Mouse (Mus musculus) CH12.LX (cell line): Measurements from ENCODE around the gene Rbbp8nl. TPM values are rescaled to one million over a fixed set of nuclear protein-coding genes. Genes with fewer than 3 reads are reported as not detected.
A peak's percentile ranks its signal among the peaks of the same experiment; 100 is the strongest.

Experiments used
- DNase-seq: peaks from one replicate; pipeline ENCODE4 v3.0.0-alpha.2; 2013; ENCODE audit errors: extremely low read depth
- H3K27ac ChIP-seq: 2 replicates; pipeline ENCODE4 v1.5.1; 2012; ENCODE audit warnings: low read depth, mild to moderate bottlenecking, control low read depth, moderate library complexity; ENCODE audit not compliant: insufficient read depth
- H3K27me3 ChIP-seq: replicated peaks from 2 replicates; pipeline ENCODE3; 2012; ENCODE audit warnings: inconsistent platforms
- H3K36me3 ChIP-seq, 2 experiments: replicated peaks in 1 of 2; 2 replicates each; pipeline versions ENCODE3 to v1.6.1; 2012; ENCODE audit warnings: inconsistent platforms in 1 of 2, low read length in 1 of 2, mild to moderate bottlenecking in 1 of 2, mixed read lengths in 1 of 2, moderate library complexity in 1 of 2; ENCODE audit not compliant: control insufficient read depth in 1 of 2, insufficient read depth in 1 of 2
- H3K4me1 ChIP-seq, 2 experiments: 2 replicates each; pipeline ENCODE4 v1.6.1; 2012; ENCODE audit warnings: inconsistent platforms in 1 of 2, moderate library complexity in 1 of 2; ENCODE audit not compliant: insufficient read depth in 2 of 2, control insufficient read depth in 1 of 2
- H3K4me2 ChIP-seq: 2 replicates; pipeline ENCODE4 v1.6.1; 2012; ENCODE audit warnings: low read depth, mild to moderate bottlenecking, control low read depth; ENCODE audit not compliant: poor library complexity, insufficient read depth, severe bottlenecking
- H3K4me3 ChIP-seq, 3 experiments: fragments of 150-350 bp in 1 of 3; sonication (generic) in 1 of 3; replicated peaks in 1 of 3; 2 replicates each; pipeline versions ENCODE3 to v1.5.1; 2011 to 2012; ENCODE audit warnings: low read depth in 2 of 3, low read length in 2 of 3, mild to moderate bottlenecking in 2 of 3, moderate library complexity in 2 of 3, control low read depth in 1 of 3, improper control_type of control experiment in 1 of 3, inconsistent platforms in 1 of 3, mixed read lengths in 1 of 3; ENCODE audit not compliant: poor library complexity in 1 of 3
- H3K79me2 ChIP-seq: replicated peaks from 2 replicates; pipeline ENCODE4 v1.6.1; 2012; ENCODE audit warnings: mild to moderate bottlenecking, moderate library complexity; ENCODE audit not compliant: control insufficient read depth, poor library complexity, insufficient read depth, severe bottlenecking; ENCODE audit errors: extremely low read depth
- H3K9ac ChIP-seq: 2 replicates; pipeline ENCODE4 v1.6.1; 2012; ENCODE audit warnings: low read depth, mild to moderate bottlenecking, control low read depth, moderate library complexity; ENCODE audit not compliant: insufficient read depth
- H3K9me3 ChIP-seq: replicated peaks from 2 replicates; pipeline ENCODE3; 2012; ENCODE audit warnings: low read length, inconsistent platforms, mixed read lengths
- BHLHE40 ChIP-seq: IDR thresholded peaks from 2 replicates; pipeline ENCODE4 v1.6.1; 2011; ENCODE audit warnings: mild to moderate bottlenecking, low read depth, low read length, improper control_type of control experiment
- CTCF ChIP-seq, 2 experiments: IDR thresholded peaks in 1 of 2; conservative IDR thresholded peaks in 1 of 2; 2 replicates each; pipeline ENCODE4 v1.5.1; 2011 to 2012; ENCODE audit warnings: low read depth in 2 of 2, low read length in 2 of 2, improper control_type of control experiment in 1 of 2, inconsistent platforms in 1 of 2, mild to moderate bottlenecking in 1 of 2, moderate library complexity in 1 of 2
- E2F4 ChIP-seq: IDR thresholded peaks from 2 replicates; pipeline ENCODE4 v1.6.1; 2011; ENCODE audit warnings: low read depth, low read length, improper control_type of control experiment; ENCODE audit not compliant: insufficient replicate concordance
- ELF1 ChIP-seq: IDR thresholded peaks from 2 replicates; pipeline ENCODE4 v1.6.1; 2014; ENCODE audit warnings: low read depth, mild to moderate bottlenecking, inconsistent platforms, low read length, improper control_type of control experiment
- EP300 ChIP-seq: IDR thresholded peaks from 2 replicates; pipeline ENCODE4 v1.6.1; 2011; ENCODE audit warnings: low read length, improper control_type of control experiment
- ETS1 ChIP-seq: conservative IDR thresholded peaks from 2 replicates; pipeline ENCODE4 v1.6.1; 2012; ENCODE audit warnings: low read depth, mild to moderate bottlenecking, inconsistent platforms, low read length, improper control_type of control experiment, moderate library complexity
- GABPA ChIP-seq: IDR thresholded peaks from 2 replicates; pipeline ENCODE4 v1.6.1; 2012; ENCODE audit warnings: low read depth, low read length, improper control_type of control experiment, inconsistent platforms; ENCODE audit not compliant: insufficient replicate concordance
- HCFC1 ChIP-seq: IDR thresholded peaks from 2 replicates; pipeline ENCODE4 v1.6.1; 2012; ENCODE audit warnings: low read depth, mild to moderate bottlenecking, inconsistent platforms, low read length, improper control_type of control experiment
- IRF4 ChIP-seq: IDR thresholded peaks from 2 replicates; pipeline ENCODE4 v1.6.1; 2014; ENCODE audit warnings: low read depth, mild to moderate bottlenecking, inconsistent platforms, low read length, improper control_type of control experiment
- JUN ChIP-seq: IDR thresholded peaks from 2 replicates; pipeline ENCODE4 v1.6.1; 2011; ENCODE audit warnings: low read depth, mild to moderate bottlenecking, low read length, improper control_type of control experiment, moderate library complexity; ENCODE audit not compliant: insufficient read depth
- JUND ChIP-seq: conservative IDR thresholded peaks from 2 replicates; pipeline ENCODE4 v1.6.1; 2011; ENCODE audit warnings: low read depth, low read length, improper control_type of control experiment
- KAT2A ChIP-seq: IDR thresholded peaks from 2 replicates; pipeline ENCODE4 v1.6.1; 2012; ENCODE audit warnings: low read length, improper control_type of control experiment, inconsistent platforms; ENCODE audit not compliant: insufficient replicate concordance
- MAFK ChIP-seq: IDR thresholded peaks from 2 replicates; pipeline ENCODE4 v1.6.1; 2011; ENCODE audit warnings: low read length, improper control_type of control experiment; ENCODE audit not compliant: insufficient replicate concordance
- MAX ChIP-seq: IDR thresholded peaks from 2 replicates; pipeline ENCODE4 v1.6.1; 2011; ENCODE audit warnings: low read length, improper control_type of control experiment
- MAZ ChIP-seq: IDR thresholded peaks from 2 replicates; pipeline ENCODE4 v1.6.1; 2012; ENCODE audit warnings: low read depth, mild to moderate bottlenecking, inconsistent platforms, low read length, improper control_type of control experiment, moderate library complexity
- MEF2A ChIP-seq: IDR thresholded peaks from 2 replicates; pipeline ENCODE4 v1.6.1; 2014; ENCODE audit warnings: low read depth, mild to moderate bottlenecking, inconsistent platforms, low read length, improper control_type of control experiment, borderline replicate concordance
- MXI1 ChIP-seq: IDR thresholded peaks from 2 replicates; pipeline ENCODE4 v1.6.1; 2011; ENCODE audit warnings: mild to moderate bottlenecking, low read depth, low read length, improper control_type of control experiment
- MYC ChIP-seq: IDR thresholded peaks from 2 replicates; pipeline ENCODE4 v1.6.1; 2011; ENCODE audit warnings: low read depth, mild to moderate bottlenecking, improper control_type of control experiment, low read length
- NELFE ChIP-seq: IDR thresholded peaks from 2 replicates; pipeline ENCODE4 v1.6.1; 2011; ENCODE audit warnings: low read depth, low read length, improper control_type of control experiment
- PAX5 ChIP-seq: IDR thresholded peaks from 2 replicates; pipeline ENCODE4 v1.6.1; 2012; ENCODE audit warnings: low read length, inconsistent platforms, mixed read lengths
- POLR2A ChIP-seq: IDR thresholded peaks from 2 replicates; pipeline ENCODE4 v1.6.1; 2011; ENCODE audit warnings: low read depth, mild to moderate bottlenecking, improper control_type of control experiment, low read length
- POLR2AphosphoS2 ChIP-seq: IDR thresholded peaks from 2 replicates; pipeline ENCODE4 v1.6.1; 2011; ENCODE audit warnings: low read depth, low read length, improper control_type of control experiment
- RAD21 ChIP-seq: IDR thresholded peaks from 2 replicates; pipeline ENCODE4 v1.6.1; 2011; ENCODE audit warnings: low read depth, mild to moderate bottlenecking, low read length, improper control_type of control experiment, moderate library complexity
- SMC3 ChIP-seq: IDR thresholded peaks from 2 replicates; pipeline ENCODE4 v1.6.1; 2011; ENCODE audit warnings: low read depth, low read length, improper control_type of control experiment
- TBP ChIP-seq: conservative IDR thresholded peaks from 2 replicates; pipeline ENCODE4 v1.6.1; 2011; ENCODE audit warnings: low read depth, low read length, improper control_type of control experiment
- TCF12 ChIP-seq: IDR thresholded peaks from 2 replicates; pipeline ENCODE4 v1.6.1; 2014; ENCODE audit warnings: low read depth, mild to moderate bottlenecking, inconsistent platforms, low read length, improper control_type of control experiment
- UBTF ChIP-seq: IDR thresholded peaks from 2 replicates; pipeline ENCODE4 v1.6.1; 2012; ENCODE audit warnings: low read depth, mild to moderate bottlenecking, inconsistent platforms, low read length, improper control_type of control experiment, moderate library complexity
- USF1 ChIP-seq: IDR thresholded peaks from 2 replicates; pipeline ENCODE4 v1.6.1; 2014; ENCODE audit warnings: low read depth, mild to moderate bottlenecking, inconsistent platforms, low read length, improper control_type of control experiment
- USF2 ChIP-seq: conservative IDR thresholded peaks from 2 replicates; pipeline ENCODE4 v1.6.1; 2011; ENCODE audit warnings: low read depth, low read length, improper control_type of control experiment
- ZKSCAN1 ChIP-seq: IDR thresholded peaks from 2 replicates; pipeline ENCODE4 v1.6.1; 2012; ENCODE audit warnings: low read depth, inconsistent platforms, low read length, improper control_type of control experiment, borderline replicate concordance
- ZNF384 ChIP-seq: IDR thresholded peaks from 2 replicates; pipeline ENCODE4 v1.6.1; 2012; ENCODE audit warnings: low read depth, low read length, improper control_type of control experiment, inconsistent platforms
- dilution Hi-C: fragments of 300-500 bp; cut with MboI; formaldehyde crosslinking; loops from 2 replicates; pipeline ENCODE4 v1.14.3; 2020; ENCODE audit warnings: low sequenced_read_pairs; ENCODE audit not compliant: extremely low pct_unique_long_range_greater_than_20kb, extremely low pct_ligation_motif_present
- in situ Hi-C: fragments of 300-500 bp; cut with MboI; formaldehyde crosslinking; loops from 3 replicates; pipeline ENCODE4 v1.14.3; 2019; ENCODE audit warnings: low sequenced_read_pairs, low pct_ligation_motif_present, low pct_unique_long_range_greater_than_20kb, mixed read lengths
- polyA plus RNA-seq: library from polyadenylated mRNA; unstranded; fragments of >175 nt; gene quantifications from 2 replicates; pipeline ENCODE4 v1.2.1, GENCODE M21; 2012; ENCODE audit warnings: low read depth; ENCODE audit not compliant: insufficient read length
- total RNA-seq, 2 experiments: library from RNA; depleted of rRNA; stranded (reverse); fragments of 300-350 nt in 1 of 2; fragments of >200 nt in 1 of 2; gene quantifications; 2 replicates each; pipeline ENCODE4 v1.2.3; 2012 to 2014

Rbbp8nl gene
- total and polyA plus RNA-seq, 3 experiments: not detected

DNA sequence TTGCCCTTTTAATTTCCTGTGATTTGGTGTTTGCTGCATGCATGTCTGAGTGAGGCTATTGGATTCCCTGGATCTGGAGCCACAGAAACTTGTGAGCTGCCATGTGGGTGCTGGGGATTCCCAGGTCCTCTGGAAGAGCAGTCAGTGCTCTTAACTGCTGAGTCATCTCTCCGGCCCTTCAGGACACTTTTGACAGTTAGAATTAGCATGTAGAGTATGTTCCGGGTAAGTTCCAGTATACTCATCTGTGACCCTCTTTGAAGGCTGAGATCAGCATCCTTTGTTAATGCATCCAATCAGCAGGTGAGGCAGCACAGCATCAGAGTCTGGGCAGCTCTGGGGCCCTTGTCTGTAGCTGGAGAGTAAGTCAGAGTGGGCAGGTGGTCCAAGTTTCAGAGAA, 10.6 kb upstream of the Rbbp8nl start:
- H3K36me3 ChIP-seq: no peaks in the 10 kb centered on the region
- peaks cover 6 to 26% of the 10 kb centered on the region in 2 experiments; a peak in 3 of 4 replicates for H3K4me1 ChIP-seq
- no peaks in the 10 kb centered on the region for H3K27me3 ChIP-seq
- H3K79me2 ChIP-seq: no peaks in the 10 kb centered on the region
- no peak overlapping the region for H3K27ac ChIP-seq
- peak; percentile 53 for DNase-seq
- in situ Hi-C loops: no loop called here
- no peak overlapping the region for H3K9ac ChIP-seq
- dilution Hi-C loops: no loop called here
- no peak overlapping the region for H3K4me3 ChIP-seq
- TF ChIP-seq MAX (no peak), ZKSCAN1 (no peak), TCF12 (no peak), CTCF (conservative IDR thresholded peaks at IDR 0.05 in 1 of 2, IDR thresholded peaks at IDR 0.05 in 1 of 2; ENCODE audit: low read depth in 2 of 2, low read length in 2 of 2) (no peak), UBTF (no peak), GABPA (no peak), NELFE (no peak), ETS1 (peak; percentile 72), POLR2A (no peak), HCFC1 (no peak), EP300 (no peak), BHLHE40 (peak; percentile 43; the same call in 1 of the 2 replicates), MXI1 (0 out of 2 replicates have a peak, but pooled peaks have one; percentile 40), E2F4 (no peak), USF1 (no peak), RAD21 (no peak), MYC (no peak; the same call in 1 of the 2 replicates), KAT2A (no peak), IRF4 (peak; percentile 56; the same call in 1 of the 2 replicates), TBP (no peak), PAX5 (no peak), JUN (no peak), MEF2A (peak; percentile 34; the same call in 1 of the 2 replicates), ZNF384 (no peak), MAZ (no peak), POLR2AphosphoS2 (no peak), JUND (no peak), MAFK (peak; percentile 95), SMC3 (no peak), ELF1 (peak; percentile 43; the same call in 1 of the 2 replicates), USF2 (no peak)
- TF ChIP-seq, all 38 proteins: peak for 7
- Histone ChIP-seq H3K9me3 (no peaks in the 10 kb centered on the region), H3K4me2 (no peak overlapping the region)
